Mouse (Mus musculus) myocyte (in vitro differentiated cells): ENCODE data around the gene Oser1. TPM values are rescaled to one million over a fixed set of nuclear protein-coding genes. Genes with fewer than 3 reads are reported as not detected.

ENCODE experiments used
- H3K27me3 ChIP-seq: one replicate; pipeline ENCODE4 v1.6.1; 2011; ENCODE audit not compliant: control insufficient read depth, insufficient read depth, insufficient read length
- H3K36me3 ChIP-seq: one replicate; pipeline ENCODE4 v1.6.1; 2011; ENCODE audit not compliant: control insufficient read depth, insufficient read depth
- H3K4me2 ChIP-seq: one replicate; pipeline ENCODE4 v1.6.1; 2011; ENCODE audit warnings: low read depth, control low read depth
- H3K4me3 ChIP-seq: one replicate; pipeline ENCODE4 v1.5.1; 2011; ENCODE audit warnings: mild to moderate bottlenecking, control low read depth, moderate library complexity
- H3K79me2 ChIP-seq: one replicate; pipeline ENCODE4 v1.6.1; 2011; ENCODE audit not compliant: control insufficient read depth, insufficient read depth
- H3ac ChIP-seq: one replicate; pipeline ENCODE4 v1.6.1; 2011; ENCODE audit not compliant: control insufficient read depth, insufficient read length
- CEBPB ChIP-seq: IDR thresholded peaks from 2 replicates; pipeline ENCODE4 v1.6.1; 2011; ENCODE audit warnings: mild to moderate bottlenecking, moderate library complexity; ENCODE audit not compliant: poor library complexity, insufficient read depth, severe bottlenecking
- E2F4 ChIP-seq: IDR thresholded peaks from one replicate; pipeline ENCODE4 v1.6.1; 2011; ENCODE audit warnings: mild to moderate bottlenecking, control low read depth, moderate library complexity; ENCODE audit not compliant: insufficient read depth
- MAX ChIP-seq: IDR thresholded peaks from one replicate; pipeline ENCODE4 v1.6.1; 2011; ENCODE audit warnings: low read depth, mild to moderate bottlenecking, control low read depth
- MYOD1 ChIP-seq, 3 experiments: IDR thresholded peaks; one replicate each; pipeline ENCODE4 v1.6.1; 2011; ENCODE audit warnings: control low read depth in 2 of 3, low read depth in 2 of 3, mild to moderate bottlenecking in 2 of 3, moderate library complexity in 1 of 3; ENCODE audit not compliant: insufficient read length in 2 of 3, control insufficient read depth in 1 of 3
- MYOG ChIP-seq, 3 experiments: IDR thresholded peaks; one replicate each; pipeline ENCODE4 v1.6.1; 2011; ENCODE audit warnings: control low read depth in 2 of 3, low read depth in 2 of 3, mild to moderate bottlenecking in 2 of 3; ENCODE audit not compliant: insufficient read length in 2 of 3, control insufficient read depth in 1 of 3, insufficient read depth in 1 of 3
- POLR2A ChIP-seq: IDR thresholded peaks from one replicate; pipeline ENCODE4 v1.6.1; 2011; ENCODE audit warnings: low read depth, mild to moderate bottlenecking, control low read depth, moderate library complexity; ENCODE audit not compliant: insufficient read length
- POLR2AphosphoS2 ChIP-seq: IDR thresholded peaks from one replicate; pipeline ENCODE4 v1.6.1; 2011; ENCODE audit warnings: low read depth, control low read depth; ENCODE audit not compliant: insufficient read length
- REST ChIP-seq: IDR thresholded peaks from one replicate; pipeline ENCODE4 v1.6.1; 2011; ENCODE audit warnings: mild to moderate bottlenecking, control low read depth, moderate library complexity; ENCODE audit not compliant: insufficient read depth, insufficient read length
- SRF ChIP-seq: IDR thresholded peaks from one replicate; pipeline ENCODE4 v1.6.1; 2011; ENCODE audit warnings: low read depth; ENCODE audit not compliant: control insufficient read depth, insufficient read length
- TCF12 ChIP-seq: IDR thresholded peaks from one replicate; pipeline ENCODE4 v1.6.1; 2011; ENCODE audit warnings: mild to moderate bottlenecking, control low read depth; ENCODE audit not compliant: poor library complexity, insufficient read depth, severe bottlenecking
- TCF3 ChIP-seq: IDR thresholded peaks from one replicate; pipeline ENCODE4 v1.6.1; 2011; ENCODE audit warnings: low read depth, control low read depth; ENCODE audit not compliant: insufficient read length
- USF1 ChIP-seq: IDR thresholded peaks from one replicate; pipeline ENCODE4 v1.6.1; 2011; ENCODE audit warnings: low read depth, mild to moderate bottlenecking, control low read depth, moderate library complexity
- polyA plus RNA-seq: library from polyadenylated mRNA; unstranded; fragments of >200 nt; fragmentation: generic; extraction: Trizol; gene quantifications from one replicate; pipeline ENCODE4 v1.2.1, GENCODE M21; 2012; ENCODE audit warnings: missing spikeins

The Oser1 gene
- polyA plus RNA-seq, 1 experiment = 30.3 TPM

DNA sequence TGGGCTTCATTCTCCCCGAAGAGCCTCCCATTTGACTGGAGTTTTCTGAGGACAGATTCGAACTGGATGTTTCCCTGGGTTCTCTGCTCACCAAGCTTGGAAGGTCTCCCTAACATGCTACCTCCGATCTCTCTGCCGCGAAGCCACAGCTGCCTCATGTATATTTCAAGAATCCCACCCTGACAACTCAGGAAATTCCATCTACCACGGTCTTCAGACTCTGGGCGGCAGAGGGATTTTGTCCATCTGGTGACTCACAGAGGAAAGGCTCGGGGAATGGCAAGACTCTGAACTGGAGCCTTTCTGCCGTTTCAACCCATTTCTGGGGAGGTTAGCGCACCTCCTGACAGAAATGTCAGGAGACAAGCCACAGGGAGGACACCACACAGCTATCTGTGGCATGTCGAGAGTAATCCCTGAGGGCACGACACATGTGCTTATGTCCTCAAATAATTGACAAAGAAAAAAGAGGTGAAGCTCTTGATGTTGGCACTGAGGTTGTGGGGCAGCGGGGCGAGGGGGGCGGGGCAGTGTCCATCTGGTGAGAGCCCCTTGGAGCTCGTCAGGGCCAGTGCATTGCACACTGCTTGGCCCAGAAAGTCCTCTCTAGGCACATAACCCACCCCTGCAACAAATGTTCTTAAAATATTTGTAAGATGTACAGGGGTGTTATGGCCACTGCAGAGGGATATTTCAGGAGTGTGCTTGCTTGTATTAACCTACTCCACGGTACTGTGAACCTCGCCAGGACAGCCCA is 59.5 kb downstream of the Oser1 start:
- peak in 2 of 3 experiments; percentile 7 to 55 for TF ChIP-seq MYOD1 (IDR thresholded peaks at IDR 0.05; ENCODE audit: control insufficient read depth in 1 of 3, insufficient read length in 2 of 3, low read depth in 2 of 3)
- TF ChIP-seq POLR2AphosphoS2 = peak; percentile 41
- TF ChIP-seq SRF = no peak
- peak in 2 of 3 experiments; percentile 14 to 75 for TF ChIP-seq MYOG (IDR thresholded peaks at IDR 0.05; ENCODE audit: control insufficient read depth in 1 of 3, insufficient read depth in 1 of 3, insufficient read length in 2 of 3, low read depth in 2 of 3)
- no peak for TF ChIP-seq E2F4
- TF ChIP-seq MAX = no peak
- peak; percentile 28 for TF ChIP-seq TCF3
- TF ChIP-seq REST = no peak
- Histone ChIP-seq H3K4me2 (peak overlapping the region; percentile 52), H3K36me3 (peaks cover 19% of the 10 kb centered on the region), H3K79me2 (peaks cover 45% of the 10 kb centered on the region), H3ac (no peak overlapping the region), H3K27me3 (no peaks in the 10 kb centered on the region), H3K4me3 (no peak overlapping the region)

DNA sequence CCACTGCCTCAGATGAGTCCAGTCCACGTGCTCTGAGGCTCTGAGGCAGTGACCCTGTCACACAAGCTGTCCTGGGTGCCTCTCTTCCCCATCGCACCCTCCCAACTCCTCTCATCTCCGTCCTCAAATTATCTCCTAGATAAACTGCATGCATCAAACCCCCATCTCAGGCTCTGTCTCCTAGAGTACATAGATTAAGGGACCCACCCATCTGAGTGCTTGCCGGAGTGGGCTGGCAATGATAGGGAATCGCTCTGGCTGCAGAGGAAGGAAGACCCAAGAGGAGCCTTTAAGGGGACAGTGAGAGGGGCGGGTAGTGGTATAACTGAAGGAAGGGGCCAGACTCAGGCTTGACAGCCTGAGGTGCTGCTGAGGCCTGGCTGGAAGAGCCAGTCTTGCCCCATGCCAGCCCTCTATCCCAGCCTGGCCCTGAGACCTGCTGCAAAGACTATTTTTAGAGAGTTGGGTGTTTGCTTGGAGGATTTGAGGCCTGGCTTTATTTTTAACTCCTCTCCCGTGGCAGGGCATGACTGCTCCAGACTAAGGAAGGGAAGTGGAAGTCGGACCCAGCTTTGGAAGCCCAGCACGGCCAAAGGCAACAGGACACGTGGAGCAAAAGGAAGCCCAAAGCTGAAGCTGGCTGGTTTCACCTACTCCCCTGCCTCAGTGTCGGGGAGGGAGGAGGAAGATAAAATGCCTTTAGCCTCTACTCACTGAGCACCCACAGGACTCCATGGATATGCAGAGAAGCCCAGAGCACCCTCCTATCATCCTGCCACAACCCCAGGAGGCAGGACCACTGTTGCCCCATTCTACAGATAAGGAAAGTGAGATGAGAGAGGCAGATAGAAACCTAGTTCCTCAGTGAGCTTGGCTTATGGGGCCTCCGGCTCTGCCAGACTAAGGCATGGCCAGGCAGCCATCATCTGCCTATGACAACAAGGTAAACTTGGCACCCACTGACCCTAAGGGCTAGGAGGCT is 61.3 kb downstream of the Oser1 start:
- no peaks in the 10 kb centered on the region for H3K27me3 ChIP-seq
- peaks cover 31% of the 10 kb centered on the region for H3K79me2 ChIP-seq
- TF ChIP-seq MYOG (IDR thresholded peaks at IDR 0.05; ENCODE audit: control insufficient read depth in 1 of 3, insufficient read depth in 1 of 3, insufficient read length in 2 of 3, low read depth in 2 of 3) (peak in 1 of 3 experiments; percentile 9), MAX (no peak)
- peak overlapping the region; percentile 47 for H3K4me2 ChIP-seq
- no peak overlapping the region for H3ac ChIP-seq
- H3K4me3 ChIP-seq = no peak overlapping the region
- peaks cover 12% of the 10 kb centered on the region for H3K36me3 ChIP-seq

DNA sequence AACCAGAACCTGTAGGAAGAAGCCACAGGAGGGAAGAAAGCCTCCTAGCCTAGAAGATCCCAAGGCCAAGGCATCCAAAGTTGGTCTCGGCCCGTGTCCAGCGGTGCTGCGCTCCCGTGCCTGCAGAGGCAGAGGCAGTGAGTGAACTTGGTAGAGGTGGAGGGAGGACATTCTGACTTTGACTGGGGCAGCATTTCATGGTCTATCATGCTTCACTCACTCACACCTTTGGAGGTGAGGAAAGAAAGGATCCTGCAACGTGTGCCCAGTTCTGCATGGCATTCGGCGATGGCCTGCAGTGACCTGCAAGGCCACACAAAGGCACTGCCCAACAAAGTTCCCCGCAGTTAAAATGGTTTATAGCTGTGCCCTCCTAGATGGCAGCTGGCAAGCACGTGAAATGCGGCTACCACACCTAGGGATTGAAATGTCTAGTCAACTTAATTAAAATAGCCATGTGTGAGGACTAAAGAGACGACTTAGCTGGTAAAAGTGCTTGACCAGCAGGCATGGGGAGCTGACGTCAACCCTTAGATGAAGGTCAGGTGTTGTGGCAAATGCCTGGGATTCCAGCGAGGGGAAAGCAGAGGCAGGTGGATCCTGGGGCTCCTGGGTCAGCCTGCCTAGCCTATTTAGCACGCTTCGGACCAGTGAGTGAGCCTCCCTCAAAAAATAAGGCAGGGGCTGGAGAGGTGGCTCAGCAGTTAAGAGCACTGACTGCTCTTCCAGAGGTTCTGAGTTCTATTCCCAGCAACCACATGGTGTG is 63.5 kb downstream of the Oser1 start:
- no peak overlapping the region for H3ac ChIP-seq
- H3K27me3 ChIP-seq = no peaks in the 10 kb centered on the region
- no peak overlapping the region for H3K4me3 ChIP-seq
- H3K36me3 ChIP-seq = peaks cover 4% of the 10 kb centered on the region
- TF ChIP-seq MYOG (IDR thresholded peaks at IDR 0.05; ENCODE audit: control insufficient read depth in 1 of 3, insufficient read depth in 1 of 3, insufficient read length in 2 of 3, low read depth in 2 of 3) = peak in 1 of 3 experiments; percentile 75
- TF ChIP-seq MYOD1 (IDR thresholded peaks at IDR 0.05; ENCODE audit: control insufficient read depth in 1 of 3, insufficient read length in 2 of 3, low read depth in 2 of 3) = peak in 1 of 3 experiments; percentile 57
- no peak for TF ChIP-seq E2F4
- TF ChIP-seq POLR2AphosphoS2 = peak; percentile 28
- TF ChIP-seq POLR2A = peak; percentile 3
- H3K79me2 ChIP-seq = peaks cover 18% of the 10 kb centered on the region
- H3K4me2 ChIP-seq = no peak overlapping the region

DNA sequence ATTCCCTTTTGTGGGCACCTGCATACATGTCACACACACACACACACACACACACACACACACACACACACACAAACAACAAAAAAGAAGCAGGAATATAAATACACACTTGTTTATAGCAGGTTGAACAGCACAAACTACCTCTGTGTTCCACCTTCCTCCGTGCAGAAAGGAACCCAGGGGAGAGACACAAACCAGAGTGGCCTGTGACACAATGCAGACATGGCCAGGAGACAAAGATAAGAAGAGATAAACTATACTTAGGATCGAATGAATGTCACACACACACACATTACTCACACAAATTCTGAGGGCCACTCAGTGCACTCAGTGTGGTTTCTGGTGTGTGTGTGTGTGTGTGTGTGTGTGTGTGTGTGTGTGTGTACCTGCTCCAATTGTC is 65.2 kb downstream of the Oser1 start:
- Histone ChIP-seq H3K27me3 (no peaks in the 10 kb centered on the region), H3K4me2 (no peak overlapping the region), H3ac (no peak overlapping the region), H3K4me3 (no peak overlapping the region), H3K36me3 (peaks cover 4% of the 10 kb centered on the region), H3K79me2 (peaks cover 17% of the 10 kb centered on the region)
- TF ChIP-seq USF1 (no peak), POLR2A (no peak), CEBPB (no peak), TCF3 (no peak), E2F4 (no peak), MAX (no peak), TCF12 (no peak), MYOG (IDR thresholded peaks at IDR 0.05; ENCODE audit: control insufficient read depth in 1 of 3, insufficient read depth in 1 of 3, insufficient read length in 2 of 3, low read depth in 2 of 3) (no peak), POLR2AphosphoS2 (no peak), REST (no peak), SRF (no peak), MYOD1 (IDR thresholded peaks at IDR 0.05; ENCODE audit: control insufficient read depth in 1 of 3, insufficient read length in 2 of 3, low read depth in 2 of 3) (no peak)
